Mouse (Mus musculus) limb, embryonic 11.5 days (tissue): ENCODE measurements at regions not wholly inside any gene's neighbourhood (a gene's known extent, or its start where the extent isn't known, plus 50 kb on each side); places are given as distances from the start of the nearest gene placed in this dataset.

Source experiments
- ATAC-seq: fragments of 200-750 bp; cut with Nextera tagmentation; 2 replicates; pipeline ENCODE4 v1.8.0; 2017; ENCODE audit warnings: low read depth; ENCODE audit not compliant: insufficient number of reproducible peaks, low FRiP score, low TSS enrichment
- DNase-seq: peaks from one replicate; pipeline ENCODE4 v3.0.0-alpha.2; 2015; ENCODE audit warnings: low spot score
- H3K27ac ChIP-seq: fragments of 300-500 bp; sonication (generic); replicated peaks from 2 replicates; pipeline ENCODE4 v1.5.1; 2014; ENCODE audit warnings: low read depth, mild to moderate bottlenecking, low read length
- H3K27me3 ChIP-seq: fragments of 300-500 bp; sonication (generic); 2 replicates; pipeline ENCODE4 v1.6.1; 2014; ENCODE audit warnings: mild to moderate bottlenecking, low read length, mixed read lengths; ENCODE audit not compliant: control insufficient read depth, insufficient read depth
- H3K36me3 ChIP-seq: fragments of 300-500 bp; sonication (generic); 2 replicates; pipeline ENCODE4 v1.6.1; 2014; ENCODE audit warnings: mild to moderate bottlenecking, low read length, moderate library complexity, mixed read lengths; ENCODE audit not compliant: control insufficient read depth, insufficient read depth
- H3K4me1 ChIP-seq: fragments of 300-500 bp; sonication (generic); 2 replicates; pipeline ENCODE4 v1.6.1; 2014; ENCODE audit warnings: low read length, mixed read lengths; ENCODE audit not compliant: control insufficient read depth, insufficient read depth
- H3K4me2 ChIP-seq: fragments of 300-500 bp; sonication (generic); 2 replicates; pipeline ENCODE4 v1.6.1; 2014; ENCODE audit warnings: low read depth, mild to moderate bottlenecking, moderate library complexity; ENCODE audit not compliant: severe bottlenecking
- H3K4me3 ChIP-seq: fragments of 300-500 bp; sonication (generic); 2 replicates; pipeline ENCODE4 v1.5.1; 2014; ENCODE audit warnings: low read depth, low read length
- H3K9ac ChIP-seq: fragments of 300-500 bp; sonication (generic); 2 replicates; pipeline ENCODE4 v1.6.1; 2014; ENCODE audit warnings: mild to moderate bottlenecking, low read length
- H3K9me3 ChIP-seq: fragments of 300-500 bp; sonication (generic); 2 replicates; pipeline ENCODE4 v1.6.1; 2016; ENCODE audit warnings: low read length; ENCODE audit not compliant: control insufficient read depth
- WGBS: fragments of 180-500 bp; shearing (Covaris S2); extraction: QIAGEN DNeasy Blood & Tissue Kit; methylation state at CpG from one replicate; pipeline ENCODE4 v1.1.7; 2014; 5-methylcytosine and 5-hydroxymethylcytosine counted together

GRCm38 (mm10) chr7:113010150-113010549 is 56.4 kb downstream of the Rassf10 start:
- 95% methylated on average over 1 of the region's 1 CpGs for WGBS
- Histone ChIP-seq H3K27me3 (no peaks in the 10 kb centered on the region), H3K9ac (no peak overlapping the region), H3K27ac (no peak overlapping the region), H3K36me3 (no peaks in the 10 kb centered on the region), H3K4me2 (no peak overlapping the region), H3K4me1 (no peaks in the 10 kb centered on the region), H3K4me3 (no peak overlapping the region), H3K9me3 (no peaks in the 10 kb centered on the region)
- no peak for DNase-seq
- no peak for ATAC-seq

GRCm38 (mm10) chr7:113017092-113017755 is 63.5 kb downstream of the Rassf10 start:
- no peaks in the 10 kb centered on the region for H3K27me3 ChIP-seq
- ATAC-seq (no peak), DNase-seq (no peak)
- no peak overlapping the region for H3K4me3 ChIP-seq
- H3K4me1 ChIP-seq = no peaks in the 10 kb centered on the region
- H3K4me2 ChIP-seq = no peak overlapping the region
- 48% methylated on average over 8 of the region's 8 CpGs for WGBS
- H3K9me3 ChIP-seq = no peaks in the 10 kb centered on the region
- H3K36me3 ChIP-seq = no peaks in the 10 kb centered on the region
- no peak overlapping the region for H3K9ac ChIP-seq
- H3K27ac ChIP-seq = no peak overlapping the region

- no peak overlapping the region for H3K4me2 ChIP-seq
- no peak overlapping the region for H3K27ac ChIP-seq
- H3K9ac ChIP-seq = no peak overlapping the region
- DNase-seq (no peak), ATAC-seq (no peak)
- H3K4me3 ChIP-seq = no peak overlapping the region
- H3K9me3 ChIP-seq = no peaks in the 10 kb centered on the region
- no peaks in the 10 kb centered on the region for H3K27me3 ChIP-seq
- 21% methylated on average over 5 of the region's 5 CpGs for WGBS
- no peaks in the 10 kb centered on the region for H3K4me1 ChIP-seq
- H3K36me3 ChIP-seq = no peaks in the 10 kb centered on the region
Observed at GRCm38 (mm10) chr7:113021412-113021811, 67.7 kb downstream of the Rassf10 start.

- no peak for DNase-seq
- ATAC-seq = no peak
- no peak overlapping the region for H3K4me3 ChIP-seq
- no peak overlapping the region for H3K9ac ChIP-seq
- no peaks in the 10 kb centered on the region for H3K27me3 ChIP-seq
- no peak overlapping the region for H3K4me2 ChIP-seq
- no peak overlapping the region for H3K27ac ChIP-seq
- H3K9me3 ChIP-seq = no peaks in the 10 kb centered on the region
- 31% methylated on average over 2 of the region's 2 CpGs for WGBS
- no peaks in the 10 kb centered on the region for H3K36me3 ChIP-seq
- no peaks in the 10 kb centered on the region for H3K4me1 ChIP-seq
Observed at GRCm38 (mm10) chr7:113022516-113022915, 68.8 kb downstream of the Rassf10 start.

DNA sequence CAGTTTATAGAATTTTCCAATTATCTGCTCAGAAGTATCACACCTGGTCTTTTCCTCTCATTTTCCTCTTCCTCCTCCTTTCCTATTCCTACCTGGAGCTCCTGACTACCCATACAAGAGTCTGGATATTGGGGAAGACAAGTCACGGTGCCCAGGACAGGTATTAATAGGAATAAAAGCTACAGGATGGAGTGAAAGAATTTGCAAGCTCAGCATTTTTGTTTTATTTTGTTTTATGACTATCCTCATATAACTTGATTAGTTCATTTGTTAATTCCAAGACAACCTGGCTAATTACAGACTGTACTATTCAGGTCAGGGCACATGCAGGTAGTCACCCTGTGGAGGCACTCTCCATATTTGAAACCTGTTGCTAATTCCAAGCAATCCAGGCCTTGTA is 72.0 kb downstream of the Rassf10 start:
- no peak overlapping the region for H3K27ac ChIP-seq
- H3K27me3 ChIP-seq = no peaks in the 10 kb centered on the region
- no peaks in the 10 kb centered on the region for H3K9me3 ChIP-seq
- no peak overlapping the region for H3K4me3 ChIP-seq
- no peak for ATAC-seq
- H3K4me2 ChIP-seq = no peak overlapping the region
- H3K9ac ChIP-seq = no peak overlapping the region
- no peaks in the 10 kb centered on the region for H3K4me1 ChIP-seq
- no peaks in the 10 kb centered on the region for H3K36me3 ChIP-seq
- no peak for DNase-seq
- 92% methylated on average over 1 of the region's 1 CpGs for WGBS

GRCm38 (mm10) chr7:113026290-113027075 is 72.7 kb downstream of the Rassf10 start:
- H3K36me3 ChIP-seq = no peaks in the 10 kb centered on the region
- H3K27me3 ChIP-seq = no peaks in the 10 kb centered on the region
- ATAC-seq (no peak), DNase-seq (no peak)
- no peak overlapping the region for H3K4me3 ChIP-seq
- H3K9ac ChIP-seq = no peak overlapping the region
- WGBS = 88% methylated on average over 10 of the region's 10 CpGs
- H3K4me1 ChIP-seq = no peaks in the 10 kb centered on the region
- no peak overlapping the region for H3K4me2 ChIP-seq
- no peak overlapping the region for H3K27ac ChIP-seq
- H3K9me3 ChIP-seq = no peaks in the 10 kb centered on the region

DNA sequence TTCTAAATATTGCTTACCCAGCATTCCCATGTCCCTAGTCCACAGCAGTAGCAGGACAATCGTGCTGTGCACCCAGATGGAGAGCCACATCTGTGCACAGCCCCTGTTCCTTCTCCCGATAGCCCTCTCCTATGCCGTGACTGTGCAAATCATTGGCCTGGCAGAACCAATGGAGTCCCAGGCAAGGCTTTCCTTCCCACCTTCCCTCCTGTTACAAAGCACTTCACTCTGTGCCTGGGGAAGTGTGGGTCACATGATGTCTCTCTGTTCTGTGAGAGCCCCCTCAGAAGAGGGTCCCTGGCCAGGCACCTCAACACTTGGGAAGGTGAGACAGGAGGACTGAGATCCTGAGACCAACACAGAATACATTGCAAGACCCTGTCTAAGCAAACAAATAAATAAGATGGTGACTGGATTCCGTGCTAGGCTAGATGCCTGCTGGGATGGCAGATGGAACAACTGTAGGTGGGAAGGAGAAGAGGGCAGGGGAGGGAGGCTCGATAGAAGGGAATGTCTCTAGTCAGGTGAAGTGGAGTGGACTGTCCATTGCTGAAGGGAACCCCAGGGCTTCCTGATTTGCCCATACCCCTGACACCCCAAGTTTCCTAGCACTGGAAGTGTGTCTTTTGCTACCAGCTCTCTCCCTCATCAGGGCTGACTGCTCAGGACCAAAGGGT is 73.5 kb downstream of the Rassf10 start:
- Histone ChIP-seq H3K36me3 (no peaks in the 10 kb centered on the region), H3K4me3 (no peak overlapping the region), H3K9ac (no peak overlapping the region), H3K27me3 (no peaks in the 10 kb centered on the region), H3K4me1 (no peaks in the 10 kb centered on the region), H3K4me2 (no peak overlapping the region), H3K27ac (no peak overlapping the region), H3K9me3 (no peaks in the 10 kb centered on the region)
- DNase-seq (no peak), ATAC-seq (no peak)
- WGBS = 68% methylated on average over 5 of the region's 5 CpGs

GRCm38 (mm10) chr7:113030053-113030752 is 76.4 kb downstream of the Rassf10 start:
- H3K9me3 ChIP-seq = no peaks in the 10 kb centered on the region
- H3K27me3 ChIP-seq = no peaks in the 10 kb centered on the region
- H3K27ac ChIP-seq = no peak overlapping the region
- 53% methylated on average over 5 of the region's 5 CpGs for whole genome bisulfite sequencing
- no peak overlapping the region for H3K4me2 ChIP-seq
- H3K9ac ChIP-seq = no peak overlapping the region
- H3K4me1 ChIP-seq = no peaks in the 10 kb centered on the region
- no peak for ATAC-seq
- H3K4me3 ChIP-seq = no peak overlapping the region
- H3K36me3 ChIP-seq = no peaks in the 10 kb centered on the region
- no peak for DNase-seq
